Mouse (Mus musculus): Measurements from ENCODE around the gene Rrp1. TPM values are rescaled to one million over a fixed set of nuclear protein-coding genes. Genes with fewer than 3 reads are reported as not detected.
A peak's percentile ranks its signal among the peaks of the same experiment; 100 is the strongest.
"Not testable (repeated sequence)": the region's sequence is repeated elsewhere in the genome, so short reads cannot be mapped to it uniquely, and the experiment has no call there.

Rrp1 gene
- polyA plus RNA-seq, 2 experiments from 2014 or later = 107 to 148 TPM

DNA sequence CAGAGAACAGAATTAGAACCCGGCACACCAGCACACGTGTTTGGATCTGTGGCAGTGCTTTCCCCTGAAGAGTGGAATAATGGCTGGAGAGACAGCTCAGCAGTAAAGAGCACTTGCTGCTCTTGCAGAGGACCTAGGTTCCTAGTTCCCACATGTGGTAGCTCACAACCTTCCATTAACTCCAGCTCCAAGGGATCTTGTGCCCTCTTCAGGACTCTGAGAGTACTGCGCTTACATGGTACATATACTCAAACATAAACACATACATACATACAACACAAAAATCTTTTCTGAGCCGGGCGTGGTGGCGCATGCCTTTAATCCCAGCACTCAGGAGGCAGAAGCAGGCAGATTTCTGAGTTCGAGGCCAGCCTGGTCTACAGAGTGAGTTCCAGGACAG is 34.3 kb downstream of the Rrp1 start:
- no peak for ATAC-seq

- peak; percentile 97 for ATAC-seq
These were observed 39.9 kb downstream of the Rrp1 start for GRCm38 (mm10) chr10:78372681-78373668.

- no peak for ATAC-seq
These were observed 41.1 kb downstream of the Rrp1 start for GRCm38 (mm10) chr10:78371746-78372145.

- no peak for ATAC-seq
These were observed 45.3 kb downstream of the Rrp1 start for GRCm38 (mm10) chr10:78367586-78367985.

DNA sequence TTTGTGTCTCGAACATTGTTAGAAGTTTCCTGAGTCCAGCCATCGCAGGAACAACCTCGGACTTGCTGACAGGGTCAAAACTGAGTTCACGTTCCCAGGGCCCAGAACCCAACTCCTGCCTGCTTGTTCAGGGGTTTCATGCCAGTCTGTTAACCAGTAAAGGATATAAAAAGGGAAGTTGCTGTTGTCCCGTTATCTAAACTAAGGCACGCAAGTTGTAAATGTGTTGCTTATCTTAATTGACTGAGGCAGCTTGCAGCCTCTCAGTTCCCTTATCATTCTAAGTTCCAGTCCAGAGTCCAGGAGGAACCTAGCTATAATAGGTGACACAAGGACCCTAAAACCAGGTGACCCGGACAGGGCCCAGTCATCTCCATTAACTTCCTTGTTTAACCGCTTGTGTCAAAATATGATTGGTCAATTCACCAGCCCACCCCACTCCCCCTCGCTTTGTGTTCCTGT is 46.0 kb downstream of the Rrp1 start:
- no peak for ATAC-seq

- ATAC-seq = no peak
These were observed 46.5 kb downstream of the Rrp1 start for GRCm38 (mm10) chr10:78366195-78366834.

GRCm38 (mm10) chr10:78365555-78365954 is 47.3 kb downstream of the Rrp1 start:
- ATAC-seq = no peak

- ATAC-seq = no peak
These were observed 48.7 kb downstream of the Rrp1 start for GRCm38 (mm10) chr10:78364106-78364505.

GRCm38 (mm10) chr10:78363366-78363765 is 49.5 kb downstream of the Rrp1 start:
- ATAC-seq = no peak

DNA sequence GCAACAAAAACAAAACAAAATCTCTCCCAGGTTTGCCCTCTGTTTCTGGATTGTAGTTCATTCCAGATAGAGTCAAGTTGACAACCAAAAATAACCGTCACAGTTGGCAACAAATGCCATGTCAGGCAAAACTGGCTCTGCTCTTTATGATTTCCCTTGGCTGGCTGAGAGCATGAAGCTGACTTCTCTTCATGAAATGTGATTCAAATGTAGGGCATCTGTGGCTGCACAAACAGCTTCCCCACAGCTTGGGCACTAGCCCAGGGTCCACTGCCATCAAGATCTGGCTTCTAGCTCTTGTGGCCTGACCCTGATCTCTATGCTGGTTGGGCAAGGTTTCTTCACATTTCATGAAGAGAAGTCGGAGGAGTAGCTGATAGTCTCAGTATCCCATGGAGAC is 50.9 kb downstream of the Rrp1 start:
- no peak for ATAC-seq

DNA sequence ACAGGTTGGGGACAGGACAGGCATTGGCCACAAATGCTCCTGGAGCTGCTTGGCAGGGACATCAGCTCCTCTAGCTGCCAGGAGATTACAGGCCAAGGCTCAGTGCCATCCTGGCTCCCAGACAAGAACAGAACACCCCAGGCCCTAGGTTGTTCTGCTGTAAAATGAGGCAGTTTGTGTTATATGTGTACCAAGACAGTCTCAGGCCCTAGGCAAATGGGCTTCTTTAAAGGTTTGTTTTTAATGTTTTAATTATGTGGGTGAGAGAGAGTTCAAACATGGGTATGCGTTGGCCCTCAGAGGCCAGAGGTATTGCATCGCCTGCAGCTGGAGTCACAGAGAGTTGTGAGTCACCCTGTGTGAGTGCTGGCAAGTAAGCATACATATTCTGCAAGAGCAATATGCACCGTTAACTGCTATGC is 52.5 kb downstream of the Rrp1 start:
- no peak for ATAC-seq

GRCm38 (mm10) chr10:78358999-78359398 is 53.8 kb downstream of the Rrp1 start:
- not testable (repeated sequence) for ATAC-seq

GRCm38 (mm10) chr10:78358266-78358665 is 54.6 kb downstream of the Rrp1 start:
- ATAC-seq = no peak

GRCm38 (mm10) chr10:78357742-78358141 is 55.1 kb downstream of the Rrp1 start:
- ATAC-seq = no peak

GRCm38 (mm10) chr10:78355931-78356593 is 56.8 kb downstream of the Rrp1 start:
- no peak for ATAC-seq

DNA sequence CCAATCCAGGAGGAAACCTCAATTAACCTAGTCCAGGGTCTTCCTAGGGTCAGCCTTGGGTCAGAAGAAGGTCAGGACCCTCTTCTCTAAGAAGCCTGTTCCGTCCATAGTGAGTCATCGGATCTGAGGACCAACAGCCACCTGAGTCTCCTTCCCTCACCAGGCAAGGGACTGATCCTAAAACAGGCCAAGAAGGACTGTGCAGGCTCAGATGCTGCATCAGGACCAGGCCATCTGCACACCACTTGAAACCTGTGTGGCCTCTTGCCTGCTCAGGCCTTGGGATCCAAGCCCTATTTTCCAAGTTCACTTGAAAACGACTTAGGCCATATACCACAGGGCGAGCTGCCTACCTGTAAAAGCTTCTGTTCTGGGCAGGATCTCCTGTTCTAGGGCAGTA is 59.6 kb downstream of the Rrp1 start:
- ATAC-seq = no peak

DNA sequence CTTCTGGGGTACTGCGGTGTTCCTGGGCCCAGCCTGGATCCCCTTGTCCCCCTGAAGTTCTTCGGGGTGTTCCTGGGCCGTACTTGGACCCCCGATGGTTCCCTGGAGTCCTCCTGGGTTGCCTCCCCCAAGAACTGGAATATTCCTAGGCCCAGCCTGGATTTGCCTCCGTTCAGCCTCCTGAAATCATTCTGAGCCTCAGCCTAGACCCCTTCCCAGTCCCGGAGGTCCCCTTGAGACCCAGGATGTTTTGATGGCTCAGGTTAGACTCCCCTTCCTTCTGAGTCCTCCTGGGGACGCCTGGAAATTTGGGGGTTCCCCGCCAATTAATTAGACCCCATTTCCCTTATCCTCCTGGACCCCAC is 60.2 kb downstream of the Rrp1 start:
- ATAC-seq = no peak

- peak; percentile 75 for ATAC-seq
These were observed 60.8 kb downstream of the Rrp1 start, which contains the start of gene Agpat3 for GRCm38 (mm10) chr10:78351887-78352665. TSS of gene Agpat3 (minus strand) at chr10:78352489.

DNA sequence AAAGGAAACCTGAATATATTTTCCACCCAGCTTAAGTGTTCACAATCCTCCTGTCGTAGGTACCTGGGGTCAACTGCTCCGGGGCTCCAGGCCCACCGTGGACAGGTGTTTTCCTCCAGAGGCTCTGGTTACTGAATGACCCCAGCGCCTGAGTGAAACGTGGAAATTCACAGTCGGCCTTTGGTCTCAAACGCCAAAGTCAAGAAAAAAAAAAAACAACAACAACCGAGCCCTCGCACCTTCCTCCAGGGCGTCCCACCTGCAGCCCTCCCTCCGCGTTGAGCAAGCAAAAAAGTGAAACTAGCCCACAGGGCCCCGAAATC is 61.3 kb downstream of the Rrp1 start:
- ATAC-seq = no peak

DNA sequence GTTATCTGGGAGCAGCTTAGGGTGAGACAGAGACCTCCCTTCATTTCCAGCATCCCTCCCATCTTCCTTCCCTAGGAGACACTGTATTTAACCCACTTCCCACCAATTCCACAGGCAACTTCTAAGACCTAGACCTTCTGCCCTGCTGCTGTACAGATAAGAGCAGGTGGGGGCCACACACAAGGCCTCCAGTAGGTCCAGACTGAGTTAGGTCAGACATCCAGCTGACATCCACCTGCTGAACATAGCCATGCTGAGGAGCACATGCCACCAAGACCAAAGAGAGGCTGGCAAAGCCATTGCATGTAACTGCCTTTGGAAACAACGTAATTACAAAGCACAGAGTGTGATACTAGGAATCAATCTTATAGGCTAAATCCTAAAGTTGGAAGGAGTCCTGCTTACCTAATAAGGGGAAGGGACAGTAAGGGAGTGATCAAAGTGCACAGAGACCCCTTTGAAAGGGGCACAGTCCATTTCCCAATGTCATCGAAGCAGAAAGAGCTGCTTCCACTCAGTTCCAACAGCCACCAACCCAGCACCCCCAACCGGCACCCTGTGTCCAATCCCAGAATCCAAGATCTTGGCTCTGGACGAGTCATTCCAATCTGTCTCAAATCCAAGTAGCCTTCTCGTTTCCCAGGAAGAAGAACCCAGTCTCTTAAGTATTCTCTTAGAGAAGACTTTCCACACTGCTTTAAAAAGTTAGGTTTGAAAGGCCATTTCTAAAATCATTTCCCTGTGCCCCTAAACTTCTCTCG is 61.9 kb downstream of the Rrp1 start:
- ATAC-seq = no peak
